Mouse (Mus musculus): ENCODE results near the gene Ptpn6. TPM values are rescaled to one million over a fixed set of nuclear protein-coding genes. Genes with fewer than 3 reads are reported as not detected.

Gene Ptpn6
- total and polyA plus RNA-seq, 2 experiments from 2014 or later, result 2.2 to 3.8 TPM

DNA sequence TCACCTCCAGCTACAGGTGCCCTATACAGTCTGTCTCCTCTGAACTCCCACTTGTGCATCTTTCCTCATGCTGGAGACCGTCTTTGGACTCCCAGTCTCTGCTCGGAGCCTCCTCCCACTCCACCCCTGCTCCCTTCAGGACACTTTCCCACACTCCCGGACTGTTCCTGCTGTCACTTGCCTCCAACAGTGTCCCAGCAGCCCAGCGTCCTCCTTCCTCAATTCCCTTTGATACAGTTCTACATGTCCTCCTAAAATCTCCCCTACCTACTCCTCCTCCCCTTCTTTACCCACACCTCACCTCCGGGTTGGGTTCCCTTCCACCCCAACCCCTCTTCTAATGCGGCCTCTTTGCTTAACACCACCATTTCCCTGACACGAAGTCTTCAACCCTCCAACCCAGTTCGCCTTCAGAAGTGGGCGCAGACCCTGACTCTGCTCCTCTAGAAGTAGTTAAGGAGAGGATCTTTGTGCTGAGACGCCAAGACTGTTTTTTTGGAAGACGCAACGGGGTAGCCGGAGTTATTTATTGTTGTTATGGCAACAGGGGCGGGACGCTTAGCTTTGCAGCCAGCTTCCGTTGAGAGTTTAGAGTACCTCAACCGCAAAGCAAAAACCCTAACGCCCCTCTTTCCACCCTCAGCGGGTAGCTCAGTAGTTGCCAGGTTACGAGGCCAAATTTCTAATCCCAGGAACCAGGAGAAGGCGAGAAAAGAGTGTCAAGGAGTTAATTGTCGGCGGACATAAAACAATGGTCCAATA is 40.9 kb upstream of the Ptpn6 start, which contains the start of gene Lrrc23:
Gene Lrrc23, minus strand, starts transcription at position 506 of the 762 bp plus-strand sequence.
- H3K4me2 ChIP-seq (ENCODE audit: low read depth), result peak within 1 kb of the TSS; percentile 44
- H3K27ac ChIP-seq (ENCODE audit: low read depth, low read length), result no peak within 1 kb of the TSS
- peaks cover 2% of the 10 kb centered on the region; the same call in 1 of the 2 replicates for H3K4me1 ChIP-seq (ENCODE audit: insufficient read depth)
- no peaks in the 10 kb centered on the region for H3K36me3 ChIP-seq (ENCODE audit: insufficient read depth)
- peak within 1 kb of the TSS; percentile 28 for H3K4me3 ChIP-seq (ENCODE audit: low read depth, low read length)
- H3K9ac ChIP-seq, result peak within 1 kb of the TSS; percentile 26; the same call in 1 of the 2 replicates
- whole genome bisulfite sequencing, result 4% methylated on average over 23 of the region's 23 CpGs
- ATAC-seq (peak; percentile 79), DNase-seq (peak; percentile 77)
- no peaks in the 10 kb centered on the region for H3K9me3 ChIP-seq (ENCODE audit: low read length)
- no peak for TF ChIP-seq CTCF (IDR thresholded peaks at IDR 0.05; ENCODE audit: low read depth)
- H3K27me3 ChIP-seq (ENCODE audit: insufficient read depth, low read length), result no peaks in the 10 kb centered on the region

GRCm38 (mm10) chr6:124770511-124770910 is 32.0 kb upstream of the Ptpn6 start:
- Histone ChIP-seq H3K36me3 (ENCODE audit: insufficient read depth) (no peaks in the 10 kb centered on the region; the same call in 1 of the 2 replicates), H3K4me2 (ENCODE audit: low read depth) (no peak overlapping the region), H3K27ac (ENCODE audit: low read depth, low read length) (no peak overlapping the region), H3K4me3 (ENCODE audit: low read depth, low read length) (no peak overlapping the region), H3K9ac (no peak overlapping the region), H3K27me3 (ENCODE audit: insufficient read depth, low read length) (no peaks in the 10 kb centered on the region), H3K9me3 (ENCODE audit: low read length) (no peaks in the 10 kb centered on the region), H3K4me1 (ENCODE audit: insufficient read depth) (0 out of 2 replicates have a peak, but pooled peaks cover 5% of the 10 kb centered on the region)
- ATAC-seq (no peak), DNase-seq (no peak)
- 89% methylated on average over 15 of the region's 15 CpGs for WGBS
- TF ChIP-seq CTCF (IDR thresholded peaks at IDR 0.05; ENCODE audit: low read depth), result no peak

DNA sequence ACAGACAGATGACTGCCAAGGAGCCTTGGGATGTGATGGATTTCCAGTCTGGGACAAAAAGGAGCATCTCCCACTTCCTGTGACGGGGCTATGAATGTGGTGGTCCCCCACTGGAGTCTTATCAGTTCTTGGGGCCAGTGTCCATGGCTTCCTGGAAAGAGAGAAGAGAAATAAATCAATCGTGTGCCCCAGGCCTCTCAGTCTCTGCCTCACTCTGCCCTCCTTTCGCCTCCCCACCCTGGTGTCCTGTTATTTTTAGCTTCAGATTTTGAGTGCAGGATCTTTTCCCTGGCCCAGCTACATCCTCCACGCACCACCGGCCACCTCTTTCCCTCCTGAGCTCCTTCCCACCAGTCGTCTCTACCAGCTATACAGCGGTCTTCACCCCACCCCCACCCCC is 31.5 kb upstream of the Ptpn6 start:
- Histone ChIP-seq H3K36me3 (ENCODE audit: insufficient read depth) (no peaks in the 10 kb centered on the region; the same call in 1 of the 2 replicates), H3K4me3 (ENCODE audit: low read depth, low read length) (peak overlapping the region; percentile 54), H3K4me2 (ENCODE audit: low read depth) (peak overlapping the region; percentile 76), H3K27me3 (ENCODE audit: insufficient read depth, low read length) (no peaks in the 10 kb centered on the region), H3K27ac (ENCODE audit: low read depth, low read length) (peak overlapping the region; percentile 47; the same call in 1 of the 2 replicates), H3K9me3 (ENCODE audit: low read length) (no peaks in the 10 kb centered on the region), H3K4me1 (ENCODE audit: insufficient read depth) (0 out of 2 replicates have a peak, but pooled peaks cover 5% of the 10 kb centered on the region), H3K9ac (peak overlapping the region; percentile 67)
- DNase-seq (no peak), ATAC-seq (no peak)
- 70% methylated on average over 7 of the region's 7 CpGs for WGBS
- TF ChIP-seq CTCF (IDR thresholded peaks at IDR 0.05; ENCODE audit: low read depth), result no peak

DNA sequence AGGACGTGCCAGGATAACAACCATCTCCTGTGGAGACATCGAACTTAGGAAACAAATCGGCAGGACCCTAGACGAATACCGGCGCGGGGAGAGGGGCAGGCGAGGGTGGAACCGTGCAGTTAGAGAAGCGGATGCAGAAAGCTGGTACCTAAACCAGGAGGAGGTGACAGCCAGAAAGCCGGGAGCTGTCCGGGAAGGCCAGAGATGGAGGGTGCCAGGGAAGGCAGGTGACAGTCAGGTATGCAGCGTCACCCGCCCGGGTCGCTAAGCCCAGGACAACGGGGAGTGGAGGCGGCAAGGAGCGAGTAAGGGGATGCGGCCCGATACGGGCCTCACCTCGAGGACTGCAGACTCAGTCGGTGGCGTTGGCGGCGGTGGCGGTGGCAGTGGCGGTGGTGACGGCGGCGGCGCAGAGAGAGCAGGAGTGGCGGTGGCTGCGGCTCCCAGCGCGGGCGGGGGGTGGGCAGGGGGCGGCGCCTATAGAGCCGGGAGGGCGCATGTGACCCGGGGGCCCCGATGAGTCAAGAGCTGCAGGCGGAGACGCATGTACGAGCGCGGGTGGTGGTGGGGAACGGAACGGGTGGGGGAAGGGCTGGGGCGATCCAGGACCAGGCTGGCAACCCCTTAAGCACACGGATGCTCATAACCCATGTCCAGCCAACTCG is 30.7 kb upstream of the Ptpn6 start, which contains the start of gene Eno2:
Gene Eno2, minus strand, starts transcription at position 573 of the 665 bp plus-strand sequence.
- TF ChIP-seq CTCF (IDR thresholded peaks at IDR 0.05; ENCODE audit: low read depth), result no peak
- DNase-seq, result peak; percentile 87
- Histone ChIP-seq H3K9me3 (ENCODE audit: low read length) (no peaks in the 10 kb centered on the region), H3K27ac (ENCODE audit: low read depth, low read length) (peak within 1 kb of the TSS; percentile 47), H3K27me3 (ENCODE audit: insufficient read depth, low read length) (no peaks in the 10 kb centered on the region), H3K36me3 (ENCODE audit: insufficient read depth) (no peaks in the 10 kb centered on the region; the same call in 1 of the 2 replicates), H3K9ac (peak within 1 kb of the TSS; percentile 67), H3K4me2 (ENCODE audit: low read depth) (peak within 1 kb of the TSS; percentile 76), H3K4me3 (ENCODE audit: low read depth, low read length) (peak within 1 kb of the TSS; percentile 54), H3K4me1 (ENCODE audit: insufficient read depth) (0 out of 2 replicates have a peak, but pooled peaks cover 5% of the 10 kb centered on the region)
- ATAC-seq, result peak; percentile 94
- WGBS, result 1% methylated on average over 50 of the region's 54 CpGs

GRCm38 (mm10) chr6:124768704-124769044 is 30.2 kb upstream of the Ptpn6 start:
- Histone ChIP-seq H3K27ac (ENCODE audit: low read depth, low read length) (peak overlapping the region; percentile 47), H3K27me3 (ENCODE audit: insufficient read depth, low read length) (no peaks in the 10 kb centered on the region), H3K9me3 (ENCODE audit: low read length) (no peaks in the 10 kb centered on the region), H3K9ac (peak overlapping the region; percentile 67), H3K4me1 (ENCODE audit: insufficient read depth) (0 out of 2 replicates have a peak, but pooled peaks cover 5% of the 10 kb centered on the region), H3K4me3 (ENCODE audit: low read depth, low read length) (peak overlapping the region; percentile 54), H3K36me3 (ENCODE audit: insufficient read depth) (no peaks in the 10 kb centered on the region; the same call in 1 of the 2 replicates), H3K4me2 (ENCODE audit: low read depth) (peak overlapping the region; percentile 76)
- DNase-seq (no peak), ATAC-seq (peak; percentile 16; the same call in 1 of the 2 replicates)
- no peak for TF ChIP-seq CTCF (IDR thresholded peaks at IDR 0.05; ENCODE audit: low read depth)
- 11% methylated on average over 9 of the region's 9 CpGs for WGBS

GRCm38 (mm10) chr6:124767920-124768703 is 29.6 kb upstream of the Ptpn6 start:
- H3K9ac ChIP-seq, result peak overlapping the region; percentile 67
- peak overlapping the region; percentile 40; the same call in 1 of the 2 replicates for H3K27ac ChIP-seq (ENCODE audit: low read depth, low read length)
- no peaks in the 10 kb centered on the region for H3K27me3 ChIP-seq (ENCODE audit: insufficient read depth, low read length)
- no peaks in the 10 kb centered on the region for H3K9me3 ChIP-seq (ENCODE audit: low read length)
- peak overlapping the region; percentile 76 for H3K4me2 ChIP-seq (ENCODE audit: low read depth)
- WGBS, result 26% methylated on average over 19 of the region's 19 CpGs
- no peaks in the 10 kb centered on the region; the same call in 1 of the 2 replicates for H3K36me3 ChIP-seq (ENCODE audit: insufficient read depth)
- ATAC-seq, result 0 out of 2 replicates have a peak, but pooled peaks have one; percentile 12
- TF ChIP-seq CTCF (IDR thresholded peaks at IDR 0.05; ENCODE audit: low read depth), result no peak
- H3K4me3 ChIP-seq (ENCODE audit: low read depth, low read length), result peak overlapping the region; percentile 54
- H3K4me1 ChIP-seq (ENCODE audit: insufficient read depth), result 0 out of 2 replicates have a peak, but pooled peaks cover 5% of the 10 kb centered on the region
- no peak for DNase-seq
